Mouse (Mus musculus): ENCODE results near the gene Nudc. TPM values are rescaled to one million over a fixed set of nuclear protein-coding genes. Genes with fewer than 3 reads are reported as not detected.
A peak's percentile ranks its signal among the peaks of the same experiment; 100 is the strongest.

The Nudc gene
- 315 and 324 TPM in 2 replicates for polyA plus RNA-seq (2014; fragmentation: Nextera tagmentation; extraction: Ambion mirVana)

GRCm38 (mm10) chr4:133545272-133546231, at the start of gene Nudc:
Gene Nudc (minus strand): TSS chr4:133545996.
- H3K36me3 ChIP-seq (ENCODE audit: control insufficient read depth, insufficient read depth, low read length) = no peaks in the 10 kb centered on the region; the same call in 1 of the 2 replicates
- ATAC-seq (ENCODE audit: low FRiP score) (peak; percentile 96), DNase-seq (ENCODE audit: low spot score) (peak; percentile 95)
- H3K4me3 ChIP-seq (ENCODE audit: low read depth, low read length) = peak within 1 kb of the TSS; percentile 94
- H3K9ac ChIP-seq (ENCODE audit: low read depth, low read length) = peak within 1 kb of the TSS; percentile 91
- peak within 1 kb of the TSS; percentile 80 for H3K4me2 ChIP-seq (replicated peaks; ENCODE audit: low read depth, low read length)
- H3K27me3 ChIP-seq (ENCODE audit: control insufficient read depth, insufficient read depth, low read length) = no peaks in the 10 kb centered on the region
- no peaks in the 10 kb centered on the region for H3K9me3 ChIP-seq (ENCODE audit: control insufficient read depth, low read length)
- H3K4me1 ChIP-seq (replicated peaks; ENCODE audit: control insufficient read depth, insufficient read depth, low read length) = peaks cover 3% of the 10 kb centered on the region; the same call in 1 of the 2 replicates
- peak within 1 kb of the TSS; percentile 39 for H3K27ac ChIP-seq (ENCODE audit: low read depth, low read length)
- WGBS = under 1% methylated on average over 68 of the region's 77 CpGs

- no peak overlapping the region for H3K27ac ChIP-seq (ENCODE audit: low read depth, low read length)
- no peak overlapping the region for H3K4me3 ChIP-seq (ENCODE audit: low read depth, low read length)
- no peak overlapping the region for H3K4me2 ChIP-seq (replicated peaks; ENCODE audit: low read depth, low read length)
- no peak for ATAC-seq (ENCODE audit: low FRiP score)
- H3K9me3 ChIP-seq (ENCODE audit: control insufficient read depth, low read length) = no peaks in the 10 kb centered on the region
- H3K4me1 ChIP-seq (replicated peaks; ENCODE audit: control insufficient read depth, insufficient read depth, low read length) = no peaks in the 10 kb centered on the region; the same call in 1 of the 2 replicates
- DNase-seq (ENCODE audit: low spot score) = no peak
- WGBS = 68% methylated on average over 7 of the region's 7 CpGs
- H3K36me3 ChIP-seq (ENCODE audit: control insufficient read depth, insufficient read depth, low read length) = no peaks in the 10 kb centered on the region
- peaks cover 24% of the 10 kb centered on the region for H3K27me3 ChIP-seq (ENCODE audit: control insufficient read depth, insufficient read depth, low read length)
- no peak overlapping the region for H3K9ac ChIP-seq (ENCODE audit: low read depth, low read length)
Observed at GRCm38 (mm10) chr4:133595538-133595937, 49.7 kb upstream of the Nudc start.

GRCm38 (mm10) chr4:133592570-133592969, 46.8 kb upstream of the Nudc start:
- 0 out of 2 replicates have a peak, but pooled peaks cover 5% of the 10 kb centered on the region for H3K36me3 ChIP-seq (ENCODE audit: control insufficient read depth, insufficient read depth, low read length)
- ATAC-seq (ENCODE audit: low FRiP score) (no peak), DNase-seq (ENCODE audit: low spot score) (peak; percentile 90)
- H3K9me3 ChIP-seq (ENCODE audit: control insufficient read depth, low read length) = no peaks in the 10 kb centered on the region
- WGBS = 37% methylated on average over 7 of the region's 7 CpGs
- H3K27ac ChIP-seq (ENCODE audit: low read depth, low read length) = no peak overlapping the region
- H3K4me3 ChIP-seq (ENCODE audit: low read depth, low read length) = no peak overlapping the region
- no peaks in the 10 kb centered on the region for H3K4me1 ChIP-seq (replicated peaks; ENCODE audit: control insufficient read depth, insufficient read depth, low read length)
- no peak overlapping the region for H3K4me2 ChIP-seq (replicated peaks; ENCODE audit: low read depth, low read length)
- no peaks in the 10 kb centered on the region for H3K27me3 ChIP-seq (ENCODE audit: control insufficient read depth, insufficient read depth, low read length)
- H3K9ac ChIP-seq (ENCODE audit: low read depth, low read length) = no peak overlapping the region

- H3K27ac ChIP-seq (ENCODE audit: low read depth, low read length) = peak within 1 kb of the TSS; percentile 65
- H3K27me3 ChIP-seq (ENCODE audit: control insufficient read depth, insufficient read depth, low read length) = no peaks in the 10 kb centered on the region
- H3K36me3 ChIP-seq (ENCODE audit: control insufficient read depth, insufficient read depth, low read length) = 0 out of 2 replicates have a peak, but pooled peaks cover 5% of the 10 kb centered on the region
- peak within 1 kb of the TSS; percentile 98 for H3K4me2 ChIP-seq (replicated peaks; ENCODE audit: low read depth, low read length)
- DNase-seq (ENCODE audit: low spot score) (peak; percentile 84), ATAC-seq (ENCODE audit: low FRiP score) (peak; percentile 80)
- WGBS = 2% methylated on average over 60 of the region's 65 CpGs
- H3K4me1 ChIP-seq (replicated peaks; ENCODE audit: control insufficient read depth, insufficient read depth, low read length) = peaks cover 8% of the 10 kb centered on the region
- peak within 1 kb of the TSS; percentile 92 for H3K4me3 ChIP-seq (ENCODE audit: low read depth, low read length)
- no peaks in the 10 kb centered on the region for H3K9me3 ChIP-seq (ENCODE audit: control insufficient read depth, low read length)
- H3K9ac ChIP-seq (ENCODE audit: low read depth, low read length) = peak within 1 kb of the TSS; percentile 93
Observed at GRCm38 (mm10) chr4:133584059-133584951, 38.5 kb upstream of the Nudc start, which contains the start of gene Gpn2. Gene Gpn2 (plus strand): TSS chr4:133584362.

- Histone ChIP-seq H3K4me1 (replicated peaks; ENCODE audit: control insufficient read depth, insufficient read depth, low read length) (peaks cover 8% of the 10 kb centered on the region), H3K27ac (ENCODE audit: low read depth, low read length) (peak overlapping the region; percentile 65; the same call in 1 of the 2 replicates), H3K9ac (ENCODE audit: low read depth, low read length) (peak overlapping the region; percentile 93), H3K4me3 (ENCODE audit: low read depth, low read length) (peak overlapping the region; percentile 92), H3K9me3 (ENCODE audit: control insufficient read depth, low read length) (no peaks in the 10 kb centered on the region), H3K36me3 (ENCODE audit: control insufficient read depth, insufficient read depth, low read length) (0 out of 2 replicates have a peak, but pooled peaks cover 5% of the 10 kb centered on the region), H3K27me3 (ENCODE audit: control insufficient read depth, insufficient read depth, low read length) (no peaks in the 10 kb centered on the region), H3K4me2 (replicated peaks; ENCODE audit: low read depth, low read length) (peak overlapping the region; percentile 98)
- 54% methylated on average over 6 of the region's 6 CpGs for WGBS
- no peak for DNase-seq (ENCODE audit: low spot score)
- no peak for ATAC-seq (ENCODE audit: low FRiP score)
Observed at GRCm38 (mm10) chr4:133583690-133584058, 37.9 kb upstream of the Nudc start.

GRCm38 (mm10) chr4:133577983-133578382, 32.2 kb upstream of the Nudc start:
- H3K27ac ChIP-seq (ENCODE audit: low read depth, low read length) = no peak overlapping the region

GRCm38 (mm10) chr4:133574843-133575202, 29.0 kb upstream of the Nudc start:
- DNase-seq (ENCODE audit: low spot score) = no peak
- peak overlapping the region; percentile 56; the same call in 1 of the 2 replicates for H3K27ac ChIP-seq (ENCODE audit: low read depth, low read length)
- no peaks in the 10 kb centered on the region for H3K9me3 ChIP-seq (ENCODE audit: control insufficient read depth, low read length)
- H3K27me3 ChIP-seq (ENCODE audit: control insufficient read depth, insufficient read depth, low read length) = no peaks in the 10 kb centered on the region
- peak overlapping the region; percentile 99 for H3K4me3 ChIP-seq (ENCODE audit: low read depth, low read length)
- H3K4me2 ChIP-seq (replicated peaks; ENCODE audit: low read depth, low read length) = peak overlapping the region; percentile 71
- ATAC-seq (ENCODE audit: low FRiP score) = peak; percentile 57; the same call in 1 of the 2 replicates
- peak overlapping the region; percentile 76 for H3K9ac ChIP-seq (ENCODE audit: low read depth, low read length)
- 0 out of 2 replicates have a peak, but pooled peaks cover 3% of the 10 kb centered on the region for H3K4me1 ChIP-seq (replicated peaks; ENCODE audit: control insufficient read depth, insufficient read depth, low read length)
- under 1% methylated on average over 21 of the region's 41 CpGs for WGBS
- H3K36me3 ChIP-seq (ENCODE audit: control insufficient read depth, insufficient read depth, low read length) = no peaks in the 10 kb centered on the region

More at GRCm38 (mm10) chr4:133577983-133578382, 32.2 kb upstream of the Nudc start:
- no peaks in the 10 kb centered on the region for H3K36me3 ChIP-seq (ENCODE audit: control insufficient read depth, insufficient read depth, low read length)
- no peak for DNase-seq (ENCODE audit: low spot score)
- no peak for ATAC-seq (ENCODE audit: low FRiP score)
- H3K4me3 ChIP-seq (ENCODE audit: low read depth, low read length) = no peak overlapping the region
- no peak overlapping the region for H3K9ac ChIP-seq (ENCODE audit: low read depth, low read length)
- no peaks in the 10 kb centered on the region for H3K9me3 ChIP-seq (ENCODE audit: control insufficient read depth, low read length)
- H3K4me1 ChIP-seq (replicated peaks; ENCODE audit: control insufficient read depth, insufficient read depth, low read length) = 0 out of 2 replicates have a peak, but pooled peaks cover 3% of the 10 kb centered on the region
- H3K4me2 ChIP-seq (replicated peaks; ENCODE audit: low read depth, low read length) = no peak overlapping the region
- no peaks in the 10 kb centered on the region for H3K27me3 ChIP-seq (ENCODE audit: control insufficient read depth, insufficient read depth, low read length)
- 76% methylated on average over 12 of the region's 12 CpGs for WGBS
